Mouse (Mus musculus): ENCODE data around the gene Nim1k. TPM values are rescaled to one million over a fixed set of nuclear protein-coding genes. Genes with fewer than 3 reads are reported as not detected.

Nim1k gene
- 0.05 TPM in 2 replicates for polyA plus RNA-seq (2012; rRNA removed)

GRCm38 (mm10) chr13:119755681-119756471, at the start of gene Nim1k:
TSS of gene Nim1k (minus strand) at chr13:119755882.
- H3K36me3 ChIP-seq (ENCODE audit: control insufficient read depth, insufficient read depth, low read length) = peaks cover 2% of the 10 kb centered on the region; the same call in 1 of the 2 replicates
- 2% methylated on average over 43 of the region's 43 CpGs for WGBS
- peaks cover 11% of the 10 kb centered on the region; the same call in 1 of the 2 replicates for H3K4me1 ChIP-seq (ENCODE audit: control insufficient read depth, insufficient read depth, insufficient read length, low read length)
- peak within 1 kb of the TSS; percentile 13; the same call in 1 of the 2 replicates for H3K27ac ChIP-seq (ENCODE audit: insufficient read depth, low read depth, low read length)
- peak within 1 kb of the TSS; percentile 65 for H3K4me3 ChIP-seq (ENCODE audit: low read depth, low read length)
- H3K27me3 ChIP-seq (ENCODE audit: control insufficient read depth, insufficient read depth, low read length) = no peaks in the 10 kb centered on the region
- TF ChIP-seq POLR2A (IDR thresholded peaks at IDR 0.05; ENCODE audit: low read depth, low read length) = no peak
- TF ChIP-seq CTCF (IDR thresholded peaks at IDR 0.05; ENCODE audit: extremely low read depth, insufficient read length, insufficient replicate concordance, low read depth, low read length) = no peak

DNA sequence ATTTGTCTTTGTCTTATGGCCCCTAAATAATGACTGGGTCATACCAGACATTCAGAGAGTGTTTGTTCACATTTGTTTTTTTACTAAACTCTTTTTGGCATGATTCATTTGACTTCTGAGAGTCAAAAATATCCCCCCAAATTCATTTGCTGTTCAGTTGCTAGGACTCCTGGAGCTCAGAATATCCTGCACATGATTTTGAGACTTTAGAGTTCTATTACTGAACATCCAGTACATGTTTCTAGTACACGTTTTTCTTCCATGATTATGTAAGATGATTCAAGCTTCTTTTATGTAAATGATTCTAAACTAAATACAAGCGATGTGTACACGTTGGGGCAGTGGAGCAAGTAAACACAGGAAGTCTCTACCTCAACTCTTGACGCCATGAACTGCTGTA, 42.0 kb upstream of the Nim1k start:
- H3K4me3 ChIP-seq (ENCODE audit: low read depth, low read length) = no peak overlapping the region
- no peaks in the 10 kb centered on the region for H3K27me3 ChIP-seq (ENCODE audit: control insufficient read depth, insufficient read depth, low read length)
- WGBS = 39% methylated on average over 4 of the region's 4 CpGs
- H3K27ac ChIP-seq (ENCODE audit: insufficient read depth, low read depth, low read length) = no peak overlapping the region
- no peaks in the 10 kb centered on the region for H3K4me1 ChIP-seq (ENCODE audit: control insufficient read depth, insufficient read depth, insufficient read length, low read length)
- H3K36me3 ChIP-seq (ENCODE audit: control insufficient read depth, insufficient read depth, low read length) = no peaks in the 10 kb centered on the region
- TF ChIP-seq POLR2A (IDR thresholded peaks at IDR 0.05; ENCODE audit: low read depth, low read length) (no peak), CTCF (IDR thresholded peaks at IDR 0.05; ENCODE audit: extremely low read depth, insufficient read length, insufficient replicate concordance, low read depth, low read length) (no peak)

- Histone ChIP-seq H3K27ac (ENCODE audit: insufficient read depth, low read depth, low read length) (no peak overlapping the region), H3K4me3 (ENCODE audit: low read depth, low read length) (no peak overlapping the region), H3K36me3 (ENCODE audit: control insufficient read depth, insufficient read depth, low read length) (peaks cover 4% of the 10 kb centered on the region), H3K4me1 (ENCODE audit: control insufficient read depth, insufficient read depth, insufficient read length, low read length) (no peaks in the 10 kb centered on the region; the same call in 1 of the 2 replicates), H3K27me3 (ENCODE audit: control insufficient read depth, insufficient read depth, low read length) (no peaks in the 10 kb centered on the region)
- TF ChIP-seq POLR2A (IDR thresholded peaks at IDR 0.05; ENCODE audit: low read depth, low read length) (no peak), CTCF (IDR thresholded peaks at IDR 0.05; ENCODE audit: extremely low read depth, insufficient read length, insufficient replicate concordance, low read depth, low read length) (no peak)
- WGBS = 75% methylated on average over 5 of the region's 5 CpGs
Measured at GRCm38 (mm10) chr13:119792791-119793404, 37.2 kb upstream of the Nim1k start.

GRCm38 (mm10) chr13:119791580-119792135, 36.0 kb upstream of the Nim1k start:
- H3K4me1 ChIP-seq (ENCODE audit: control insufficient read depth, insufficient read depth, insufficient read length, low read length) = no peaks in the 10 kb centered on the region; the same call in 1 of the 2 replicates
- peaks cover 4% of the 10 kb centered on the region for H3K36me3 ChIP-seq (ENCODE audit: control insufficient read depth, insufficient read depth, low read length)
- H3K27ac ChIP-seq (ENCODE audit: insufficient read depth, low read depth, low read length) = peak overlapping the region; percentile 51
- 3% methylated on average over 18 of the region's 18 CpGs for WGBS
- peak overlapping the region; percentile 87 for H3K4me3 ChIP-seq (ENCODE audit: low read depth, low read length)
- no peak for TF ChIP-seq POLR2A (IDR thresholded peaks at IDR 0.05; ENCODE audit: low read depth, low read length)
- H3K27me3 ChIP-seq (ENCODE audit: control insufficient read depth, insufficient read depth, low read length) = no peaks in the 10 kb centered on the region

GRCm38 (mm10) chr13:119790761-119791579, 35.3 kb upstream of the Nim1k start, which contains the start of gene Zfp131:
TSS of gene Zfp131 (minus strand) at chr13:119790889.
- TF ChIP-seq CTCF (IDR thresholded peaks at IDR 0.05; ENCODE audit: extremely low read depth, insufficient read length, insufficient replicate concordance, low read depth, low read length) (no peak), POLR2A (IDR thresholded peaks at IDR 0.05; ENCODE audit: low read depth, low read length) (peak; percentile 84)
- Histone ChIP-seq H3K27ac (ENCODE audit: insufficient read depth, low read depth, low read length) (peak within 1 kb of the TSS; percentile 76), H3K4me3 (ENCODE audit: low read depth, low read length) (peak within 1 kb of the TSS; percentile 87), H3K27me3 (ENCODE audit: control insufficient read depth, insufficient read depth, low read length) (no peaks in the 10 kb centered on the region), H3K36me3 (ENCODE audit: control insufficient read depth, insufficient read depth, low read length) (peaks cover 6% of the 10 kb centered on the region), H3K4me1 (ENCODE audit: control insufficient read depth, insufficient read depth, insufficient read length, low read length) (no peaks in the 10 kb centered on the region; the same call in 1 of the 2 replicates)
- under 1% methylated on average over 78 of the region's 86 CpGs for WGBS

DNA sequence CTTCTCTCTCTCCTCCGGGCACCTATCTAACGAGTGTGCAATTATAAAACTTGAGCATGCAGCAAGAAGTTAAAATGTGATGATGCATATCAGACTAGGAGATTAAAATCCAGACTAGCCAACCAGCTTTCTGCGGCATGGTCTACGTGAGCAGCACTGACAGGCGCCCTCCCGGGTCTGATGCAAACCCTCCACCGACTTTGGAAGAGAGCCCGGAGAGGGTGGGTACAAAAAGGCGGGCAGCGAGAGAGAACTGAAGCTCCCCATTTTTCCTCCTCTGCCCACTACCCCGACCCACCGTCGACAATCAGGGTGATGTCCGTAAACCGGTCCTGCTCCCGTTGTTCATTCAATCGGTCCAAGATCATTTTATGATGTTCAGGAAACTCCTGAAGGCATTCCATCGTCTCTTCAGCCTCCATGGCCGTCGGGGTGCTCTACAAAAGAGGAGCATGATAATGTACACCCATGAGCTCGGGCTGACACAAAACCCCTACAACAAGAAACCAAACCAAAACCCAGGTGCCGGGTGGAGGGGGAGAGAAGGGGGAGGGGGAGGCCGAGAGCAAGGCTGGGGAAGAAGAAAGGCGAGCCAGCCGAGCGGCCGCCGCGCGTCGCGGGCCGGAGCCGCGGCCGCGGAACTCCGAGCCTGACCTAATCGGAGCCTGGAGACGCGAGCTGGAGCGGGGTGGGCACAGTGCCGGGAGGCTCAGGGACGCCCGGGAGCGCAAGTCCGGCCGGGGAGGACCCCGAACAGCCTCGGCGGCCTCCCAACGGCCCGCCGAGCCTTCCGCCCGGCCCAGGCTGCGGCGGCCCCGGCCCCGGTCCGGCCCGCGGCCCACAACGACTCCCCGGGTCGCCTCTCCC, 34.4 kb upstream of the Nim1k start:
- WGBS = 1% methylated on average over 60 of the region's 66 CpGs
- Histone ChIP-seq H3K36me3 (ENCODE audit: control insufficient read depth, insufficient read depth, low read length) (peaks cover 11% of the 10 kb centered on the region), H3K27me3 (ENCODE audit: control insufficient read depth, insufficient read depth, low read length) (no peaks in the 10 kb centered on the region), H3K27ac (ENCODE audit: insufficient read depth, low read depth, low read length) (peak overlapping the region; percentile 76), H3K4me1 (ENCODE audit: control insufficient read depth, insufficient read depth, insufficient read length, low read length) (no peaks in the 10 kb centered on the region; the same call in 1 of the 2 replicates), H3K4me3 (ENCODE audit: low read depth, low read length) (peak overlapping the region; percentile 87)
- TF ChIP-seq POLR2A (IDR thresholded peaks at IDR 0.05; ENCODE audit: low read depth, low read length) = no peak; the same call in 1 of the 2 replicates
- no peak for TF ChIP-seq CTCF (IDR thresholded peaks at IDR 0.05; ENCODE audit: extremely low read depth, insufficient read length, insufficient replicate concordance, low read depth, low read length)

All from small intestine, adult 2 months (tissue).